ENCODE assay signal across 8 mouse cellular contexts in genomic region chr12:99393867-99394630, GRCm38 (mm10).
DNase-seq lines count a peak whose midpoint lies in the region; ATAC-seq and TF ChIP-seq lines count a peak whose summit lies in the region.

No protein-coding gene starts in this region.

- TF ChIP-seq EP300 in liver, embryonic 14.5 days (IDR thresholded peaks at IDR 0.05; ENCODE audit: low read depth) = no peak

- no peak for ATAC-seq in liver, embryonic 14.5 days (ENCODE audit: insufficient read depth)

- peak overlapping the region; percentile 81 for H3K4me2 ChIP-seq in liver, embryonic 14.5 days (ENCODE audit: low read depth)

- H3K9me3 ChIP-seq in liver, embryonic 14.5 days (ENCODE audit: control insufficient read depth, low read length) = no peaks in the 10 kb centered on the region

- peaks cover 8% of the 10 kb centered on the region for H3K4me1 ChIP-seq in cerebellum, adult 2 months (ENCODE audit: control insufficient read depth, insufficient read depth, low read length)
- peaks cover 10% of the 10 kb centered on the region for H3K4me1 ChIP-seq in testis, adult 2 months (ENCODE audit: control insufficient read depth, insufficient read depth, low read length)
- peaks cover 9 to 11% of the 10 kb centered on the region in 2 experiments for H3K4me1 ChIP-seq in liver, embryonic 14.5 days (replicated peaks; ENCODE audit: control insufficient read depth in 2 of 2, insufficient read depth in 2 of 2, low read length in 1 of 2)

- WGBS in cerebellum, adult 2 months = 64% methylated on average over 11 of the region's 11 CpGs
- WGBS in liver, embryonic 14.5 days (ENCODE audit: insufficient replicate concordance) = 53% methylated on average over 11 of the region's 11 CpGs

- TF ChIP-seq POLR2A in cerebellum, adult 2 months (IDR thresholded peaks at IDR 0.05; ENCODE audit: borderline replicate concordance, insufficient read depth, low read length) = no peak
- TF ChIP-seq POLR2A in testis, adult 2 months (IDR thresholded peaks at IDR 0.05; ENCODE audit: control insufficient read depth, low read depth, low read length) = no peak

- no peaks in the 10 kb centered on the region for H3K27me3 ChIP-seq in cerebellum, adult 2 months (ENCODE audit: control insufficient read depth, insufficient read depth, low read length)
- H3K27me3 ChIP-seq in testis, adult 2 months (ENCODE audit: control insufficient read depth, insufficient read depth, low read length) = no peaks in the 10 kb centered on the region
- no peaks in the 10 kb centered on the region for H3K27me3 ChIP-seq in liver, embryonic 14.5 days (ENCODE audit: control insufficient read depth, insufficient read depth, low read length)

- no peak overlapping the region for H3K4me3 ChIP-seq in cerebellum, adult 2 months (replicated peaks; ENCODE audit: insufficient read depth, low read depth, low read length)
- no peak overlapping the region; the same call in 1 of the 2 replicates for H3K4me3 ChIP-seq in testis, adult 2 months (ENCODE audit: control insufficient read depth, low read depth, low read length)
- peak overlapping the region; percentile 79 to 81; a peak in 2 of 4 replicates for H3K4me3 ChIP-seq in liver, embryonic 14.5 days (ENCODE audit: insufficient read depth in 1 of 2, low read depth in 2 of 2, low read length in 2 of 2)

- H3K9ac ChIP-seq in liver, embryonic 14.5 days (replicated peaks) = no peak overlapping the region

- H3K27ac ChIP-seq in cerebellum, adult 2 months (ENCODE audit: insufficient read depth, low read length) = peak overlapping the region; percentile 96; the same call in 1 of the 2 replicates
- H3K27ac ChIP-seq in testis, adult 2 months (ENCODE audit: control insufficient read depth, insufficient read depth, low read depth, low read length) = peak overlapping the region; percentile 91; the same call in 1 of the 2 replicates
- H3K27ac ChIP-seq in liver, embryonic 14.5 days = no peak overlapping the region

- no peak for DNase-seq in cerebellum, adult 2 months
- DNase-seq in cerebellum, postnatal 14 days = no peak
- DNase-seq in testis, postnatal 10 days (ENCODE audit: low spot score) = no peak
- DNase-seq in liver, embryonic 14.5 days (ENCODE audit: low read depth in 3 of 3, low spot score in 3 of 3) = no peak
- DNase-seq in T-cell, adult 2 months (ENCODE audit: low spot score) = no peak
- no peak for DNase-seq in layer of hippocampus, adult 8-10 months (ENCODE audit: low spot score in 2 of 2)
- no peak for DNase-seq in adrenal gland, adult 8-10 months

- TF ChIP-seq CTCF in cerebellum, adult 2 months (IDR thresholded peaks at IDR 0.05; ENCODE audit: borderline replicate concordance, insufficient read depth, low read depth, low read length) = no peak
- TF ChIP-seq CTCF in testis, adult 2 months (IDR thresholded peaks at IDR 0.05; ENCODE audit: control insufficient read depth, insufficient read depth, insufficient replicate concordance, low read depth, low read length) = no peak
- no peak for TF ChIP-seq CTCF in liver, embryonic 14.5 days (IDR thresholded peaks at IDR 0.05; ENCODE audit: low read depth)

- no peaks in the 10 kb centered on the region for H3K36me3 ChIP-seq in testis, adult 2 months (ENCODE audit: control insufficient read depth, insufficient read depth, low read length)
- H3K36me3 ChIP-seq in liver, embryonic 14.5 days (replicated peaks; ENCODE audit: control insufficient read depth, insufficient read depth, low read depth) = no peaks in the 10 kb centered on the region

Comparison
In these comparisons a context has a peak if more than half of its experiments do, and no peak if none do; other contexts are left out.
1. H3K4me3 ChIP-seq: peak in liver, embryonic 14.5 days (2 of 2); none in cerebellum, adult 2 months (single experiment) and testis, adult 2 months (single experiment).